Mouse (Mus musculus) hindbrain, embryonic 10.5 days (tissue): ENCODE results near the gene Tuba1b. TPM values are rescaled to one million over a fixed set of nuclear protein-coding genes. Genes with fewer than 3 reads are reported as not detected.

Experiments
- DNase-seq: peaks from one replicate; pipeline ENCODE4 v3.0.0-alpha.2; 2017; ENCODE audit warnings: low spot score
- H3K27ac ChIP-seq: fragments of 300-500 bp; sonication (generic); 2 replicates; pipeline ENCODE4 v1.5.1; 2016; ENCODE audit warnings: mild to moderate bottlenecking, moderate library complexity
- H3K27me3 ChIP-seq: fragments of 300-500 bp; sonication (generic); 2 replicates; pipeline ENCODE4 v1.6.1; 2016; ENCODE audit warnings: mild to moderate bottlenecking; ENCODE audit not compliant: poor library complexity, insufficient read depth, severe bottlenecking
- H3K36me3 ChIP-seq: fragments of 300-500 bp; sonication (generic); 2 replicates; pipeline ENCODE4 v1.6.1; 2016; ENCODE audit warnings: mild to moderate bottlenecking, moderate library complexity
- H3K4me1 ChIP-seq: fragments of 300-500 bp; sonication (generic); replicated peaks from 2 replicates; pipeline ENCODE4 v1.6.1; 2016; ENCODE audit warnings: mild to moderate bottlenecking
- H3K4me3 ChIP-seq: fragments of 300-500 bp; sonication (generic); 2 replicates; pipeline ENCODE4 v1.5.1; 2016; ENCODE audit warnings: mild to moderate bottlenecking, moderate library complexity
- H3K9me3 ChIP-seq: fragments of 300-500 bp; sonication (generic); 2 replicates; pipeline ENCODE4 v1.6.1; 2016; ENCODE audit warnings: mild to moderate bottlenecking, moderate library complexity
- WGBS: fragments of 180-500 bp; shearing (Covaris S2); methylation state at CpG from one replicate; pipeline ENCODE4 v1.1.7; 2016; 5-methylcytosine and 5-hydroxymethylcytosine counted together
- polyA plus RNA-seq: library from polyadenylated mRNA; unstranded; fragments of >200 nt; fragmentation: Nextera tagmentation; extraction: Ambion mirVana; gene quantifications from 2 replicates; pipeline ENCODE4 v1.2.1, GENCODE M21; 2016

Tuba1b gene
- polyA plus RNA-seq, 1 experiment from 2014 or later = 2,254 TPM

- H3K4me1 ChIP-seq = peaks cover 75% of the 10 kb centered on the region
Observed at GRCm38 (mm10) chr15:98969372-98970101, 35.2 kb upstream of the Tuba1b start.

DNA sequence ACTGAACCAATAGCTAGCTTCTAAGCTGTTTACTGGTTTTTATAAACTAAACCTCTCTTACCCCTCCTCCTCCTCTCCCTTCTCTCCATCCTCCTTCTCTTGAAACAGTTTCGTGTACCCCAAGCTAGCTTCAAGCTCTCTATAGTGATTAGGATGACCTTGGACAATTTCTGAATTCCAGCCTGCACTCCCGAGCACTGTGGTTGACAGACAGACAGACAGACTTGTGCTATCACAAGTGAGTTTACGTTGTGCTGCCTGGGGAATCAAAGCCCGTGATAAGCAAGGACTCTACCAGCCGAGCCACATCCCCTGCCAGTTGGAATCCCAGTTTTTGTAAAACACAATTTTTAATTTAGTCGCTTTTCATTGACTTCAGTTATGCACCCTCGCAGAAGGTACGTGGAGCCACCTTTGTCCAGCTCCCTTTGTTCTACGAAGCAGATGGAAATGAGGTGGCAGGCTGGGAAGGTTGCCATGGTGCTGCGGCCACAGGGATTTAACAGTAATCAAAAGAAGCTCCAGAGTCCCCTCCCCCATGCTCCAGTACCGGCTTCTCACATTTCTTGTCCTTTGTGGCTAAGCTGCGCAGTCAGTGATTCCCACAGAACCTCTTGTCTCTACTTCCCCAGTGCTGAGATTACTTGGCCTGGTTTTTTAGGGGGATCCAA lies 34.5 kb upstream of the Tuba1b start:
- 0 out of 2 replicates have a peak, but pooled peaks cover 4% of the 10 kb centered on the region for H3K36me3 ChIP-seq
- no peaks in the 10 kb centered on the region for H3K27me3 ChIP-seq
- 6% methylated on average over 12 of the region's 12 CpGs for WGBS
- peak overlapping the region; percentile 98 for H3K27ac ChIP-seq
- H3K4me1 ChIP-seq = peaks cover 75% of the 10 kb centered on the region
- DNase-seq = peak; percentile 94
- peak overlapping the region; percentile 39 for H3K4me3 ChIP-seq
- H3K9me3 ChIP-seq = peaks cover 6% of the 10 kb centered on the region; the same call in 1 of the 2 replicates

More at GRCm38 (mm10) chr15:98969372-98970101, 35.2 kb upstream of the Tuba1b start:
- Histone ChIP-seq H3K36me3 (0 out of 2 replicates have a peak, but pooled peaks cover 4% of the 10 kb centered on the region), H3K27me3 (no peaks in the 10 kb centered on the region), H3K4me3 (peak overlapping the region; percentile 39), H3K9me3 (0 out of 2 replicates have a peak, but pooled peaks cover 3% of the 10 kb centered on the region), H3K27ac (peak overlapping the region; percentile 98)
- peak; percentile 59 for DNase-seq
- 9% methylated on average over 16 of the region's 16 CpGs for WGBS

GRCm38 (mm10) chr15:98959531-98959930 lies 25.2 kb upstream of the Tuba1b start:
- Histone ChIP-seq H3K36me3 (no peaks in the 10 kb centered on the region), H3K27me3 (no peaks in the 10 kb centered on the region), H3K4me1 (peaks cover 20% of the 10 kb centered on the region), H3K4me3 (no peak overlapping the region), H3K27ac (no peak overlapping the region), H3K9me3 (peaks cover 5% of the 10 kb centered on the region; the same call in 1 of the 2 replicates)
- 85% methylated on average over 3 of the region's 3 CpGs for WGBS
- DNase-seq = no peak

DNA sequence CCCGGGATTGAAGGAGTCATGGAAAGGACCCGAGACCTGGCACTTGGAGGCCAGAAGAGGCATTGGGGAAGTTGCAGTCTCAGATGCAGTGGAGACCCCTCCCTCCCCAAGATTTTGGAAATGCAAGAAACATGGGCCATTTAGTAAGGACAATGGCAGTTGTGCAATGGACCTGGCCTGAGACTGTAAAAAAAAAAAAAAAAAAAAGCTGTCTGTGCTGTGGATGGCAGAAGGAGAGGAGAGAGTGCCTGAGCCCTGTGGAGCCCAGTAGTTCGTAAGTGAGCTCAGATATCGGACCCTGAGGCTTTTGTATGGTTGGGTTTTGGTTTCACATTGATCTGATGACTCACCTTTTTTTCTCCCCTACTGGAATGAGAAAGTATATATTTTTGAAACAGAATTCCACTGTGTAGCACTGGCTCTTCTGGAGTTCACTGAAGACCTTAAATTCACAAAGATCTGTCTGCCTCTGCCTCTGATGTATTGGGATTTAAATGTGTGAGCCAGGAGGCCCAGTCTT lies 24.6 kb upstream of the Tuba1b start:
- H3K4me3 ChIP-seq = no peak overlapping the region
- H3K27me3 ChIP-seq = no peaks in the 10 kb centered on the region
- WGBS = 91% methylated on average over 4 of the region's 4 CpGs
- H3K9me3 ChIP-seq = peaks cover 4% of the 10 kb centered on the region; the same call in 1 of the 2 replicates
- peaks cover 26% of the 10 kb centered on the region for H3K4me1 ChIP-seq
- no peak for DNase-seq
- no peak overlapping the region for H3K27ac ChIP-seq
- H3K36me3 ChIP-seq = no peaks in the 10 kb centered on the region

- Histone ChIP-seq H3K4me3 (no peak overlapping the region), H3K27me3 (no peaks in the 10 kb centered on the region), H3K9me3 (no peaks in the 10 kb centered on the region), H3K36me3 (no peaks in the 10 kb centered on the region), H3K4me1 (peaks cover 28% of the 10 kb centered on the region), H3K27ac (no peak overlapping the region)
- no peak for DNase-seq
- WGBS = 87% methylated on average over 5 of the region's 5 CpGs
Observed at GRCm38 (mm10) chr15:98957475-98957874, 23.1 kb upstream of the Tuba1b start.

GRCm38 (mm10) chr15:98956000-98956399 lies 21.6 kb upstream of the Tuba1b start:
- H3K27me3 ChIP-seq = no peaks in the 10 kb centered on the region
- H3K27ac ChIP-seq = peak overlapping the region; percentile 99
- WGBS = 90% methylated on average over 4 of the region's 4 CpGs
- H3K36me3 ChIP-seq = peaks cover 12% of the 10 kb centered on the region
- no peak overlapping the region for H3K4me3 ChIP-seq
- DNase-seq = no peak
- H3K9me3 ChIP-seq = no peaks in the 10 kb centered on the region
- peaks cover 36% of the 10 kb centered on the region for H3K4me1 ChIP-seq

DNA sequence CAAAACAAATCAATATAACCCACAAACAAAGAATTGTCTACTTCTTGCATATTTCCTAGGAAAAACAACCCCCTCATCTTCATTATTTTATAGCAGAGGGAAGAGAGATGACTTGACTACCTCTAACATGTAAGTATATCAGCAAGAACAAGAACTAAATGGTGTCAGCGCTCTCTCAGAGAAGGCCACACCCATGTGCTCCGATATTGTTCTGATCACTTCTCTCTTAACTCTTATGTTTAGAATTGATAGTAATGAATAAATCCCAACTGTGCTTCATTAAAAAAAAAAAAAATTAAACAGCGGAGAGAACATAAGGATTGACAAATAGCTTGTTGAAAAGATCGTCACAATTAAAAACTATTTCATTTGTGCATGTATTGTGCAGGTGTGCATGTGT lies 21.0 kb upstream of the Tuba1b start:
- H3K9me3 ChIP-seq = no peaks in the 10 kb centered on the region
- DNase-seq = no peak
- H3K4me1 ChIP-seq = peaks cover 36% of the 10 kb centered on the region
- H3K4me3 ChIP-seq = peak overlapping the region; percentile 96
- peaks cover 15% of the 10 kb centered on the region for H3K36me3 ChIP-seq
- 68% methylated on average over 4 of the region's 4 CpGs for WGBS
- no peaks in the 10 kb centered on the region for H3K27me3 ChIP-seq
- peak overlapping the region; percentile 99 for H3K27ac ChIP-seq

DNA sequence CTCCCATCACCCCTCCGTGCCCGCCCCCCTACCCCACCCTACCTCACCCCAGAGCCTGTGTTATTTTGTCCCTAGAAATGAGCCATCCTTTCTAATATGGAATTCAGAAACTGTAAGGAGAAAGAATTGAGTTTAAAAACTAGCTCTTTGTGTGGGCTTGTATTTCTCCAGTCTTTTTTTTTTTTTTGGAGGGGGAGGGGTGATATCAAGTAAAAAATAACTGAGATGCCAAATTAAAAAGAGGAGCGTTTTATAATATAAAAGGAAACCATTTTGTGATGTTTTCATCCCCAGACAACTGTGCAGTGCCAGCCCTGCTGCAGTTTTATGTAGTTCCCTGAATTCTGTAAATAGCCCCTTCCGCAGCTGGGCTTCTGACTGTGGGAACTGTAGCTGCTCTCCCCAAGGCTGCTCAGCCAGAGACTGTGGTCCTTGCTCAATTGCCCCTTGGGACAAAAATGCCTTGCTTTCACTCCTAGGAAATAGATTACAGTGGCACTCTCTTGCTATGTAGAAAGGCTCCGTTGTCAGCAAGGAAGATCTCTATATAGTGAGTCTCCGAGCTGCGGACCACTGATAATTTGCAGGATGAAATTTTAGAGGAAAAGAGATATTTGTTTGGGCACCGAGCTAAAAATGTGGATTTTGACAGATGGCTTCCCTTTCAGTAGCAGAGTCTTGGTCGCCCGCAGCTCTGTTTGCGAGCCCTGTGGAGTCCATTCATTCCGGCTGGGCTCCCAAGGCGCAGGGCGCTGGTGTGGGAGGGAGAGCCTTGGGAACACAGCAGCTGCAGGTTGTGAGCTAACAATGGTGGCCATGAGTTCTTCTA lies 20.3 kb upstream of the Tuba1b start:
- peak; percentile 66 for DNase-seq
- H3K36me3 ChIP-seq = peaks cover 18% of the 10 kb centered on the region
- H3K27me3 ChIP-seq = no peaks in the 10 kb centered on the region
- 10% methylated on average over 14 of the region's 14 CpGs for WGBS
- H3K9me3 ChIP-seq = no peaks in the 10 kb centered on the region
- peak overlapping the region; percentile 99 for H3K27ac ChIP-seq
- peaks cover 36% of the 10 kb centered on the region for H3K4me1 ChIP-seq
- H3K4me3 ChIP-seq = peak overlapping the region; percentile 96

GRCm38 (mm10) chr15:98953401-98954356 lies 19.3 kb upstream of the Tuba1b start, which contains the start of the genes Gm49450 and Tuba1a:
Gene Gm49450, minus strand, starts transcription at chr15:98953551.
Gene Tuba1a, minus strand, starts transcription at chr15:98953703.
- Histone ChIP-seq H3K36me3 (peaks cover 26% of the 10 kb centered on the region), H3K4me1 (peaks cover 43% of the 10 kb centered on the region), H3K27me3 (no peaks in the 10 kb centered on the region), H3K27ac (peak within 1 kb of the TSS; percentile 99), H3K9me3 (no peaks in the 10 kb centered on the region), H3K4me3 (peak within 1 kb of the TSS; percentile 96)
- peak; percentile 99 for DNase-seq
- WGBS = 3% methylated on average over 28 of the region's 28 CpGs

DNA sequence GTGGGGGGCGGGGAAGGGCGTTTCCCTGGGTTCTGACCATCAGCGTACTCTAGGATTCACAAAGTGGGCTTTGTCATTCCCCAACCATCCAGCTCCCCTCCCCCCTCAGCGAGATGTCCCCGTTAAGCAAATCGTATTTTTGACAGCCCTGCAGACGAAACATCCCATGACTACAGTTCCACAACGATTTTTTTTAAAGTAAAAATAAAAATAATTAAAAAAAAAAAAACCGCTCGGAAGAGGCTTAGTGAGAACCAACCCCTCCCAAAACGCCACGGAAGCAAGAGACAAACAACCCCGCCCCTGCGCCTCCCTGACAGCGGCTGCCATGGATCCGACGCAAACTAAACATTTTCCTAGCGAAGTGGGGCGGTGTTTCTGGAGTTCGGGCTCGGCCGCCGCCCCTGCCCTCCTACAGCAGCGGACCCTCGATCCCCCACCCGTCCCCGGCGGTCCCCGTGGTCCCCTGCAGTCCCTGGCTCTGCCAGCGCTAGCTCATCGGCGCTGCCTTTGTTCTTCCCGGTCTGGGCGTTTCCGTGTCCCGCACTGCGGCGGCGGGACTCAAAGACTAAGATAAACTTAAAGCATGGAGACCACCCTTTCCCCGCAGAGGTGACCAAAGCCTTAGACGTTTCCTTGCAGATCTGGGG lies 18.5 kb upstream of the Tuba1b start:
- under 1% methylated on average over 41 of the region's 41 CpGs for WGBS
- H3K9me3 ChIP-seq = no peaks in the 10 kb centered on the region
- no peaks in the 10 kb centered on the region for H3K27me3 ChIP-seq
- peak overlapping the region; percentile 96 for H3K4me3 ChIP-seq
- peaks cover 26% of the 10 kb centered on the region for H3K36me3 ChIP-seq
- H3K4me1 ChIP-seq = peaks cover 47% of the 10 kb centered on the region
- peak; percentile 65 for DNase-seq
- peak overlapping the region; percentile 99 for H3K27ac ChIP-seq

- Histone ChIP-seq H3K9me3 (no peaks in the 10 kb centered on the region), H3K4me1 (peaks cover 50% of the 10 kb centered on the region), H3K27me3 (no peaks in the 10 kb centered on the region), H3K27ac (peak overlapping the region; percentile 99), H3K4me3 (peak overlapping the region; percentile 96), H3K36me3 (peaks cover 30% of the 10 kb centered on the region)
- DNase-seq = peak; percentile 55
- WGBS = 22% methylated on average over 5 of the region's 5 CpGs
Observed at GRCm38 (mm10) chr15:98952063-98952455, 17.7 kb upstream of the Tuba1b start.
